Mouse (Mus musculus) midbrain, embryonic 16.5 days (tissue): ENCODE results near the gene Rock2. TPM values are rescaled to one million over a fixed set of nuclear protein-coding genes. Genes with fewer than 3 reads are reported as not detected.
A peak's percentile ranks its signal among the peaks of the same experiment; 100 is the strongest.
"Not testable (repeated sequence)": the region's sequence is repeated elsewhere in the genome, so short reads cannot be mapped to it uniquely, and the experiment has no call there.

Source experiments
- ATAC-seq: fragments of 200-750 bp; cut with Nextera tagmentation; 2 replicates; pipeline ENCODE4 v1.8.0; 2017; ENCODE audit warnings: moderate TSS enrichment
- H3K27ac ChIP-seq: fragments of 300-500 bp; sonication (generic); 2 replicates; pipeline ENCODE4 v1.5.1; 2014; ENCODE audit warnings: mild to moderate bottlenecking, low read length, mixed read lengths
- H3K27me3 ChIP-seq: fragments of 300-500 bp; sonication (generic); 2 replicates; pipeline ENCODE4 v1.6.1; 2014; ENCODE audit warnings: low read depth, low read length, mixed read lengths; ENCODE audit not compliant: control insufficient read depth, insufficient read depth
- H3K36me3 ChIP-seq: fragments of 300-500 bp; sonication (generic); 2 replicates; pipeline ENCODE4 v1.6.1; 2014; ENCODE audit warnings: mild to moderate bottlenecking, low read length, moderate library complexity, mixed read lengths; ENCODE audit not compliant: control insufficient read depth, insufficient read depth
- H3K4me1 ChIP-seq: fragments of 300-500 bp; sonication (generic); 2 replicates; pipeline ENCODE4 v1.6.1; 2014; ENCODE audit warnings: mild to moderate bottlenecking, low read length, mixed read lengths; ENCODE audit not compliant: control insufficient read depth, insufficient read depth
- H3K4me2 ChIP-seq: fragments of 300-500 bp; sonication (generic); 2 replicates; pipeline ENCODE4 v1.6.1; 2014; ENCODE audit warnings: mild to moderate bottlenecking, low read length, mixed read lengths
- H3K4me3 ChIP-seq: fragments of 300-500 bp; sonication (generic); 2 replicates; pipeline ENCODE4 v1.5.1; 2014; ENCODE audit warnings: low read depth, mild to moderate bottlenecking, low read length, moderate library complexity, mixed read lengths
- H3K9ac ChIP-seq: fragments of 300-500 bp; sonication (generic); 2 replicates; pipeline ENCODE4 v1.6.1; 2014; ENCODE audit warnings: low read depth, low read length, mixed read lengths
- H3K9me3 ChIP-seq: fragments of 300-500 bp; sonication (generic); replicated peaks from 2 replicates; pipeline ENCODE4 v1.6.1; 2014; ENCODE audit warnings: mild to moderate bottlenecking, low read length, mixed read lengths; ENCODE audit not compliant: control insufficient read depth, poor library complexity, severe bottlenecking
- WGBS: fragments of 180-500 bp; shearing (Covaris S2); extraction: QIAGEN DNeasy Blood & Tissue Kit; methylation state at CpG from one replicate; pipeline ENCODE4 v1.1.7; 2014; 5-methylcytosine and 5-hydroxymethylcytosine counted together
- polyA plus RNA-seq: library from polyadenylated mRNA; unstranded; fragments of >200 nt; fragmentation: Nextera tagmentation; extraction: Ambion mirVana; gene quantifications from 2 replicates; pipeline ENCODE4 v1.2.1, GENCODE M21; 2015

The Rock2 gene
- polyA plus RNA-seq, 1 experiment from 2014 or later = 12.5 TPM

DNA sequence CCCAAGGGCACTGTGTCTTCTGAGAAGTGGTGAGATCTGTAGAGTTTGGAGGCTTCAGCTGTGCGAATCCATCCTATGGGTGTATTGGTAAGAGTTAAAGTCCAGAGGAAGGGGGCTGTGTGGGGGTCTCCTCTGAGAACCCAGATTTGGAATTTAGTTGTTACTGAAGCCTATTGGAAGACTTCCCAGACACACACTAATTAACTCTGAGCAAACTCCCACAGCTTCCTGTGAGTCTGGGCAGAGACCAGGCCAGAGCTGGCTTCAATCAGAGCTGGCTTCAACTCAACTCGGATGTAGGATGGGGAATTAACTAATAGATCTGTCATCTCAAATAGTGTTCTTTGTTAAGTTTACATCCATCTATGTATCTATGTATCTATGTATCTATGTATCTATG is 121.0 kb downstream of the Rock2 start:
- Histone ChIP-seq H3K9ac (no peak overlapping the region), H3K4me2 (no peak overlapping the region), H3K4me1 (peaks cover 7% of the 10 kb centered on the region; the same call in 1 of the 2 replicates), H3K4me3 (no peak overlapping the region), H3K27me3 (no peaks in the 10 kb centered on the region), H3K27ac (no peak overlapping the region), H3K9me3 (no peaks in the 10 kb centered on the region), H3K36me3 (no peaks in the 10 kb centered on the region)
- ATAC-seq = no peak
- WGBS = 84% methylated on average over 2 of the region's 2 CpGs

DNA sequence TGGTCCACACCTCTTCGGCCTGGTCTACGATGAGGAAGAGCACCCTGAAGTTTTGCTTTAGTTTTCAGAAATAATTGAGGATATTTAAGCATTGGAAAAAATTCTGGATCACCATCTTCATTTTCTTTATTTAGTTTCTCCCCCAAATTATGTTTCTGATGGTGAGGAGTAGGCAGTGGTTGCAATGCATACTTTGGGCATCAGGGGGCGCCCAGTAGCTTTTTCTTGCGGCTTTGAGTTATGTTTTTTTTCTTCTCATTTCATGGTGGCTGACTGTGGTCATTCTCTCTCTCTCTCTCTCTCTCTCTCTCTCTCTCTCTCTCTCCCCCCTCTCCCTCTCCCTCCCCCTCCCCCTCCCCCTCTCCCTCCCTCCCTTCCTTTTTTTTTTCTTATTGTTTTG is 123.8 kb downstream of the Rock2 start:
- Histone ChIP-seq H3K4me2 (no peak overlapping the region), H3K9ac (no peak overlapping the region), H3K4me1 (no peaks in the 10 kb centered on the region), H3K9me3 (no peaks in the 10 kb centered on the region), H3K27ac (no peak overlapping the region), H3K27me3 (no peaks in the 10 kb centered on the region), H3K36me3 (no peaks in the 10 kb centered on the region), H3K4me3 (no peak overlapping the region)
- no peak for ATAC-seq
- WGBS = 34% methylated on average over 4 of the region's 4 CpGs

DNA sequence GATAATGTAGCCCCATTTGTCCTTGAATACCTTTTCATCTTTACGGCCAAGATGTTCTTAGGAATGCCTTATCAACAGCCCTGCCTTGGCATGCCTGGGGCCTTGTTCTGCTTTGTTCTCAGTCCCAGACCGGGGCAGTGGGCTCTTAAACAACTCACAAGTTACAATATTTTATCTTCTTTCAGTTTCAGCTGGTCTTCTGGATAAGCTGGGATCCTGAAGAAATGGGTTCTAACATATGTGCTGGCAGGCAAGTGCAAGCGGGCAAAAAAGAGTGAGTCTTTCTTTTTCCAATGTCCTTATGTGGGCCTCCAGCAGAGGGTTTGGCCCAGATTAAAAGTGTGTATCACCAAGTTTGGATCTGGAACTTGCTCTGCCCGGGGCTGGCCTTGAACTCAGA is 126.4 kb downstream of the Rock2 start:
- not testable (repeated sequence) for H3K4me3 ChIP-seq, ATAC-seq
- 90% methylated on average over 4 of the region's 4 CpGs for WGBS

DNA sequence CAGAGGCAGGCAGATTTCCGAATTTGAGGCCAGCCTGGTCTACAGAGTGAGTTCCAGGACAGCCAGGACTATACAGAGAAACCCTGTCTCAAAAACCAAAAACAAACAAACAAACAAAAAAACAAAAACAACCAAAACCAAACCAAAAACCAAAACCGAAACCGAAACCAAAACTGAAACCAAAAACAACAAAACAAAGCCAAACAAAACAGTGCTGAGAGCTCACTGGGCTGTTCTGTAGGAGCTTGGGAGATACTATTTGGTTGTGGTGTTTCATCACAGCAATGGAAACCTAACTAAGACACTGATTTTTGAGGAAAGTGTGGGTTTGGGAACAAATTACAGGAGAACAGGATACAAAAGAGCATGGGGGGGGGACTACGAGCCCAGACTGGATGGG is 127.5 kb downstream of the Rock2 start:
- H3K4me2 ChIP-seq = no peak overlapping the region
- H3K27ac ChIP-seq = no peak overlapping the region
- H3K27me3 ChIP-seq = no peaks in the 10 kb centered on the region
- no peak overlapping the region for H3K4me3 ChIP-seq
- no peaks in the 10 kb centered on the region for H3K36me3 ChIP-seq
- WGBS = 82% methylated on average over 4 of the region's 4 CpGs
- no peak overlapping the region for H3K9ac ChIP-seq
- H3K9me3 ChIP-seq = no peaks in the 10 kb centered on the region
- no peaks in the 10 kb centered on the region for H3K4me1 ChIP-seq
- no peak for ATAC-seq

More for the DNA sequence above, 126.4 kb downstream of the Rock2 start:
- H3K4me2 ChIP-seq, H3K4me1 ChIP-seq, H3K36me3 ChIP-seq, H3K9me3 ChIP-seq, H3K27me3 ChIP-seq, H3K9ac ChIP-seq, H3K27ac ChIP-seq: not testable (repeated sequence)

DNA sequence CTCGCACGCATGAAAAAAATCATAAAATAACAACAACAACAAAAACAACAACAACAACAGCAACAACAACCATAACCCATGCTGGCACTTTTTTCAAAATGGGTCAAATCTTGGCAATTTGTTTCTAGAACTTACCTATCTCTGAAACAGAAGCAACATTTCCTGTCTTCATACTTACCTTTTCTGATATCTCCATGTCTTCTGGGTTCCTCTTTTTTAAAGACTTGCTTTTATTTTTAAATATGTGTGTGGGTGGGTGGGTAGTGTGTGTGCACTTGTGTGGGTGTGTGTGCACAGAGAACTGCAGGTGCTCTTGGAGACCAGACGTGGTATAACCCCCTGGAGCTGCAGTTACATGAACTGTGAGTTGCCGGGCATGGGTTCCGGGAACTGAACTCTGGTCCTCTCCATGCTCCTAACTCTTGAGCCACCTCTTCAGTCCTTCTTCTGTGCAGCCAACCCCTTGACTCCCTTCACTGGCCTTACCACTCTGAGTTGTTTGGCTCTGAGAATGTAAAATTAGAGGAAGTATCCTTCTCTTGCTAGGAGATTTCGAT is 129.9 kb downstream of the Rock2 start:
- H3K4me2 ChIP-seq = no peak overlapping the region
- no peak overlapping the region for H3K27ac ChIP-seq
- H3K9ac ChIP-seq = no peak overlapping the region
- H3K27me3 ChIP-seq = no peaks in the 10 kb centered on the region
- WGBS = 89% methylated on average over 6 of the region's 6 CpGs
- no peak overlapping the region for H3K4me3 ChIP-seq
- no peaks in the 10 kb centered on the region for H3K9me3 ChIP-seq
- no peaks in the 10 kb centered on the region for H3K4me1 ChIP-seq
- ATAC-seq = no peak
- H3K36me3 ChIP-seq = no peaks in the 10 kb centered on the region

DNA sequence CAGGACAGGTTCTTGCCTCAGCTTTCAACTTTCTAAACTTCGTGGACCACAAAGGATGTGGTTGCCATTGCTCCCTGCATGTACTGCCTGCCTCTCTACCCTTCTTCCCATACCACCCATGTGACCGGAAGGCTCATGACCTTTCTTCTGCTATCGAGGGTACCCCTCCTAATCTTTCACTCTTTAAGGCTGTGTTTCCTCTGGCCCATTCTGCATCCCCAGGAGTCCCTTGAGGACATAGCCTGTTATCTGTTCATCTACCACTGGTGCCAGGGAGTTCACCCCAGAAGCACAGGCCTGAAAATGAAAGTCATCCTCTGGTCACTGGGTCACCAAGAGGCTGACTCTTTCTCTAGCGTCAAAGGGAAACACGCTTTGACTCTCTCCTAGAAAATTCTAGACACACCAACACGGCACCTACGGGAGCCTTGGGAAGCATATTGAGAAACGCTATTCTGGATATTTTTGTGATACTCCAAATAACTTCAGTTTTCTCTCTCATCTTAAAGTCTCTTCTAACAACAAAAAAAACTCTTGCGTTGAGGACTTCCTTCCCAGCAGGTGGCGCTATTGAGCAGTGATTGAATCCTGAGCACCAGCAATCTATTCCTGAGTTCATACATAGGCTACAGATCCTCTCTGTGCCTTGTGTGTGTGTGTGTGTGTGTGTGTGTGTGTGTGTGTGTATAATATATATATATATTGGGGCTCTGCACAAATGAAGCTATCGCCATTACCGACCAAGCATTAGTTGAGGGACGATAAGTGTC is 138.2 kb downstream of the Rock2 start:
- H3K4me1 ChIP-seq = peaks cover 14% of the 10 kb centered on the region; the same call in 1 of the 2 replicates
- no peak overlapping the region for H3K4me2 ChIP-seq
- no peaks in the 10 kb centered on the region for H3K9me3 ChIP-seq
- H3K9ac ChIP-seq = no peak overlapping the region
- peak; percentile 59; the same call in 1 of the 2 replicates for ATAC-seq
- no peaks in the 10 kb centered on the region for H3K27me3 ChIP-seq
- H3K36me3 ChIP-seq = no peaks in the 10 kb centered on the region
- H3K4me3 ChIP-seq = no peak overlapping the region
- 42% methylated on average over 13 of the region's 13 CpGs for WGBS
- H3K27ac ChIP-seq = no peak overlapping the region

DNA sequence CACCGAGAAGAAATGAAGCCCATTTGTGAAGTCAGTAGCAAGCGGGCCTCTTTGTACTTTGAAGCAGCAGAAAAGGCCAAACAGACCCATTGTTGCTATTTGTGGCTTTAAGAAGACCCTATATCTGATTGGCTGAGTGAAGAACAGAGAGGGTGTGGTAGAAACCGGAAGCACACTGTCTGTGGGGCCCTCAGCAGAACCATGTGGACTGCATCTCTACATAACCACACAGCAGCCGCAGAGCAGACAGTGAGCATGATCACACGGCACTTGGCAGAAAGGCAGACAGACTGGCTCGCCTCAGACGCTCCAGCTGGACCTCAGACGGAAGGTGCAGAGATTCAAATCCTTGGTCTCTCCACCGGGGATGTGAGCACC is 138.8 kb downstream of the Rock2 start:
- H3K9ac ChIP-seq = 0 out of 2 replicates have a peak overlapping the region, but pooled peaks have one; percentile 8
- H3K4me3 ChIP-seq = no peak overlapping the region
- ATAC-seq = peak; percentile 6; the same call in 1 of the 2 replicates
- H3K36me3 ChIP-seq = no peaks in the 10 kb centered on the region
- no peaks in the 10 kb centered on the region for H3K27me3 ChIP-seq
- peaks cover 14% of the 10 kb centered on the region; the same call in 1 of the 2 replicates for H3K4me1 ChIP-seq
- H3K9me3 ChIP-seq = no peaks in the 10 kb centered on the region
- no peak overlapping the region for H3K4me2 ChIP-seq
- 75% methylated on average over 9 of the region's 9 CpGs for WGBS
- H3K27ac ChIP-seq = no peak overlapping the region

DNA sequence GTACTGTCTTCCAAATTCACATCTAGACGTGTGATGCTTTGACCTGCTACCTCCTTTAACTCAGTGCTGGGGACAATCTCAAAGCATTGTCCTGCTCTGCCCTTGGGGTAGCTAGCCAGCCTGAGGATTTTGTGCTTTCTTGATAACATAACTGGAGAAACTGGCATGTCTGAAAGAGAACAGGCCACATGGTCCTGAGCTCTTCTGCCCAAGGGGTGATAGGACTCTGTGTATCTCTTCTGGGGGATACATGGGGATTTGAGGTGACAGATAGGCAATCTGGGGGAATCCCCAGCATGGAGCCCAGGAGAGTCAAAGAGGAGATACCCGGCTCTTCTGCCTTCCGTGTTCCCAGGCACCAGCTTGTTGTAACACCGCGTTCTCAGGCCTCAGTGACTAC is 140.0 kb downstream of the Rock2 start:
- WGBS = 82% methylated on average over 5 of the region's 5 CpGs
- ATAC-seq = no peak
- H3K27me3 ChIP-seq = no peaks in the 10 kb centered on the region
- peaks cover 14% of the 10 kb centered on the region; the same call in 1 of the 2 replicates for H3K4me1 ChIP-seq
- H3K4me2 ChIP-seq = no peak overlapping the region
- no peak overlapping the region for H3K27ac ChIP-seq
- H3K4me3 ChIP-seq = no peak overlapping the region
- H3K9ac ChIP-seq = no peak overlapping the region
- no peaks in the 10 kb centered on the region for H3K36me3 ChIP-seq
- H3K9me3 ChIP-seq = no peaks in the 10 kb centered on the region

DNA sequence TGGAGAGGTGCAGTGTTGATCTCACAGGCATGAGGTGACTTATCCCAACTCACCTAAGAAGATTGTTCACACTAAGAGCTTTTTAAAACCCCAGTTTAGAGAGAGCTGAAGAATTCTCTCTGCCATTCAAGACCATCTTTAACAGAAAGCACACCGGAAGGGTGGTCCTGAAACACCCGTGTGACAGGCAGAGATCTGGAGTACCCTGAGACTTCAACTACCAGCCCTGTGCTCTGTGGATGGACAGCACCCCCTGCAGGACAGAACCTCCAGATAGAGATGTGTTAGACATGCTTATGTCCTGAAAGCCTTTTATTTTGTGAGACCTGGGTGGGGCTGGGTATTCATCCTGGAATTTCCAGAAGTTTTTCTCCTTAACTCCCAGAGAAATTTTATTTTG is 140.4 kb downstream of the Rock2 start:
- Histone ChIP-seq H3K4me2 (no peak overlapping the region), H3K27me3 (no peaks in the 10 kb centered on the region), H3K4me3 (no peak overlapping the region), H3K27ac (no peak overlapping the region), H3K36me3 (no peaks in the 10 kb centered on the region), H3K9ac (no peak overlapping the region), H3K9me3 (no peaks in the 10 kb centered on the region), H3K4me1 (peaks cover 14% of the 10 kb centered on the region; the same call in 1 of the 2 replicates)
- WGBS = 64% methylated on average over 2 of the region's 2 CpGs
- ATAC-seq = no peak
